22 mouse cellular contexts compared by ENCODE assay signal in genomic region chr2:167935956-167936355, GRCm38 (mm10). TPM values are rescaled to one million over a fixed set of nuclear protein-coding genes. Genes with fewer than 3 reads are reported as not detected.
A peak's percentile ranks its signal among the peaks of the same experiment; 100 is the strongest.
DNase-seq lines count a peak whose midpoint lies in the region; ATAC-seq and TF ChIP-seq lines count a peak whose summit lies in the region.
"Had no signal": no experiment of that assay in that cellular context is flagged by ENCODE, and none has a peak within 500 bp of the region (broad histone marks: within the 10 kb centered on the region; RNA-seq: fewer than 3 reads in every experiment).

No protein-coding gene starts in this region.

- no peak for ATAC-seq in heart, embryonic 12.5 days (ENCODE audit: insufficient number of reproducible peaks, low FRiP score)
- no peak for ATAC-seq in heart, embryonic 11.5 days (replicated peaks; ENCODE audit: insufficient number of reproducible peaks, low FRiP score, low TSS enrichment)
- ATAC-seq in hindbrain, embryonic 14.5 days (ENCODE audit: low FRiP score): no peak
- no peak for ATAC-seq in hindbrain, postnatal 0 days
- ATAC-seq in midbrain, embryonic 11.5 days (ENCODE audit: low FRiP score): no peak
- ATAC-seq in midbrain, postnatal 0 days (ENCODE audit: low FRiP score): no peak
- ATAC-seq: forebrain, embryonic 15.5 days; liver, embryonic 12.5 days; liver, postnatal 0 days had no signal

- WGBS in heart, embryonic 12.5 days: 59% methylated on average over 3 of the region's 3 CpGs
- 78% methylated on average over 3 of the region's 3 CpGs for WGBS in heart, embryonic 11.5 days (ENCODE audit: insufficient replicate concordance)
- 75% methylated on average over 3 of the region's 3 CpGs for WGBS in hindbrain, embryonic 14.5 days
- 82% methylated on average over 3 of the region's 3 CpGs for WGBS in hindbrain, postnatal 0 days
- WGBS in midbrain, embryonic 11.5 days: 80% methylated on average over 3 of the region's 3 CpGs
- WGBS in midbrain, postnatal 0 days: 81% methylated on average over 3 of the region's 3 CpGs

- H3K36me3 ChIP-seq in heart, embryonic 12.5 days: no peaks in the 10 kb centered on the region
- H3K36me3 ChIP-seq in heart, embryonic 11.5 days (ENCODE audit: control insufficient read depth, insufficient read depth, low read length): no peaks in the 10 kb centered on the region
- no peaks in the 10 kb centered on the region for H3K36me3 ChIP-seq in hindbrain, embryonic 14.5 days (replicated peaks; ENCODE audit: control insufficient read depth, insufficient read depth)
- H3K36me3 ChIP-seq in hindbrain, postnatal 0 days (ENCODE audit: insufficient read depth, low read length): no peaks in the 10 kb centered on the region
- no peaks in the 10 kb centered on the region for H3K36me3 ChIP-seq in midbrain, embryonic 11.5 days (ENCODE audit: control insufficient read depth, insufficient read depth, low read length)
- H3K36me3 ChIP-seq in midbrain, postnatal 0 days (ENCODE audit: insufficient read depth, low read length): no peaks in the 10 kb centered on the region; the same call in 1 of the 2 replicates
- H3K36me3 ChIP-seq: forebrain, embryonic 15.5 days had no signal

- 0 out of 2 replicates have a peak overlapping the region, but pooled peaks have one; percentile 0 for H3K4me2 ChIP-seq in heart, embryonic 12.5 days
- no peak overlapping the region for H3K4me2 ChIP-seq in heart, embryonic 11.5 days
- H3K4me2 ChIP-seq in hindbrain, embryonic 14.5 days (replicated peaks): no peak overlapping the region; the same call in 1 of the 2 replicates
- H3K4me2 ChIP-seq in hindbrain, postnatal 0 days (ENCODE audit: low read depth, low read length): no peak overlapping the region
- no peak overlapping the region for H3K4me2 ChIP-seq in midbrain, embryonic 11.5 days
- no peak overlapping the region for H3K4me2 ChIP-seq in midbrain, postnatal 0 days (ENCODE audit: low read depth, low read length, poor library complexity, severe bottlenecking)
- H3K4me2 ChIP-seq: embryonic facial prominence, embryonic 12.5 days; forebrain, embryonic 15.5 days; liver, embryonic 12.5 days had no signal

- no peak for DNase-seq in hindbrain, embryonic 14.5 days (ENCODE audit: low spot score)
- no peak for DNase-seq in hindbrain, postnatal 0 days (ENCODE audit: low spot score)
- peak; percentile 41 for DNase-seq in midbrain, embryonic 11.5 days (ENCODE audit: low spot score, missing footprints)
- no peak for DNase-seq in midbrain, postnatal 0 days (ENCODE audit: low spot score)
- peak; percentile 28 for DNase-seq in brain, adult 2 months (ENCODE audit: low read depth, low spot score)
- no peak for DNase-seq in right cerebral cortex, postnatal 14 days
- DNase-seq: adrenal gland, postnatal 14 days; cerebellum, adult 11-12 months; embryo, embryonic 11 days; gastrocnemius, postnatal 10 days; kidney, adult 18-20 months; kidney, postnatal 36 days; layer of hippocampus, postnatal 36 days; left cerebral cortex, postnatal 4 days; liver, postnatal 0 days; lung, postnatal 36 days; thymus, postnatal 4 days had no signal

- H3K9ac ChIP-seq in heart, embryonic 12.5 days: no peak overlapping the region
- H3K9ac ChIP-seq in heart, embryonic 11.5 days (ENCODE audit: low read depth, low read length): no peak overlapping the region
- no peak overlapping the region for H3K9ac ChIP-seq in hindbrain, embryonic 14.5 days
- H3K9ac ChIP-seq in hindbrain, postnatal 0 days (replicated peaks; ENCODE audit: low read length): no peak overlapping the region
- H3K9ac ChIP-seq in midbrain, embryonic 11.5 days (ENCODE audit: low read length): no peak overlapping the region
- H3K9ac ChIP-seq in midbrain, postnatal 0 days (replicated peaks; ENCODE audit: low read length, poor library complexity, severe bottlenecking): no peak overlapping the region
- H3K9ac ChIP-seq: embryonic facial prominence, embryonic 12.5 days; forebrain, embryonic 15.5 days; liver, embryonic 12.5 days; liver, postnatal 0 days had no signal

- H3K27me3 ChIP-seq in heart, embryonic 12.5 days (replicated peaks): no peaks in the 10 kb centered on the region
- H3K27me3 ChIP-seq in heart, embryonic 11.5 days (ENCODE audit: control insufficient read depth, insufficient read depth, low read length): no peaks in the 10 kb centered on the region
- H3K27me3 ChIP-seq in hindbrain, embryonic 14.5 days (ENCODE audit: control insufficient read depth, insufficient read depth, low read length): no peaks in the 10 kb centered on the region
- no peaks in the 10 kb centered on the region for H3K27me3 ChIP-seq in hindbrain, postnatal 0 days (ENCODE audit: insufficient read depth, low read length)
- no peaks in the 10 kb centered on the region for H3K27me3 ChIP-seq in midbrain, embryonic 11.5 days (ENCODE audit: control insufficient read depth, insufficient read depth, low read length)
- H3K27me3 ChIP-seq in midbrain, postnatal 0 days (ENCODE audit: insufficient read depth, low read length): no peaks in the 10 kb centered on the region
- H3K27me3 ChIP-seq: embryonic facial prominence, embryonic 12.5 days; forebrain, embryonic 15.5 days; liver, embryonic 12.5 days had no signal

- H3K4me3 ChIP-seq in heart, embryonic 12.5 days: no peak overlapping the region
- H3K4me3 ChIP-seq in heart, embryonic 11.5 days (ENCODE audit: low read depth, low read length): no peak overlapping the region
- no peak overlapping the region for H3K4me3 ChIP-seq in hindbrain, embryonic 14.5 days (replicated peaks; ENCODE audit: low read length)
- no peak overlapping the region for H3K4me3 ChIP-seq in hindbrain, postnatal 0 days (ENCODE audit: low read length)
- no peak overlapping the region for H3K4me3 ChIP-seq in midbrain, embryonic 11.5 days (ENCODE audit: low read depth, low read length)
- H3K4me3 ChIP-seq in midbrain, postnatal 0 days (ENCODE audit: low read depth, low read length): no peak overlapping the region
- H3K4me3 ChIP-seq: embryonic facial prominence, embryonic 12.5 days; forebrain, embryonic 15.5 days; liver, embryonic 12.5 days had no signal

- H3K4me1 ChIP-seq in heart, embryonic 12.5 days (replicated peaks): peaks cover 73% of the 10 kb centered on the region
- peaks cover 61% of the 10 kb centered on the region for H3K4me1 ChIP-seq in heart, embryonic 11.5 days (ENCODE audit: control insufficient read depth, insufficient read depth, low read length)
- peaks cover 55% of the 10 kb centered on the region for H3K4me1 ChIP-seq in hindbrain, embryonic 14.5 days (replicated peaks; ENCODE audit: control insufficient read depth, insufficient read depth, low read length)
- H3K4me1 ChIP-seq in hindbrain, postnatal 0 days (ENCODE audit: insufficient read depth, low read length): peaks cover 20% of the 10 kb centered on the region
- peaks cover 16% of the 10 kb centered on the region for H3K4me1 ChIP-seq in midbrain, embryonic 11.5 days (ENCODE audit: control insufficient read depth, insufficient read depth, low read length)
- peaks cover 11% of the 10 kb centered on the region; the same call in 1 of the 2 replicates for H3K4me1 ChIP-seq in midbrain, postnatal 0 days (ENCODE audit: insufficient read depth, low read length)

- H3K27ac ChIP-seq in heart, embryonic 12.5 days (ENCODE audit: poor library complexity, severe bottlenecking): no peak overlapping the region
- H3K27ac ChIP-seq in heart, embryonic 11.5 days (ENCODE audit: low read depth, low read length): no peak overlapping the region
- H3K27ac ChIP-seq in hindbrain, embryonic 14.5 days: peak overlapping the region; percentile 26
- no peak overlapping the region for H3K27ac ChIP-seq in hindbrain, postnatal 0 days
- no peak overlapping the region for H3K27ac ChIP-seq in midbrain, embryonic 11.5 days (ENCODE audit: low read depth, low read length)
- H3K27ac ChIP-seq in midbrain, postnatal 0 days (ENCODE audit: low read depth, low read length): no peak overlapping the region
- H3K27ac ChIP-seq: embryonic facial prominence, embryonic 12.5 days; forebrain, embryonic 15.5 days; liver, embryonic 12.5 days had no signal

- H3K9me3 ChIP-seq in heart, embryonic 12.5 days (replicated peaks): no peaks in the 10 kb centered on the region
- no peaks in the 10 kb centered on the region for H3K9me3 ChIP-seq in heart, embryonic 11.5 days (replicated peaks; ENCODE audit: control insufficient read depth, low read length)
- no peaks in the 10 kb centered on the region for H3K9me3 ChIP-seq in hindbrain, embryonic 14.5 days (ENCODE audit: control insufficient read depth, low read length)
- no peaks in the 10 kb centered on the region for H3K9me3 ChIP-seq in hindbrain, postnatal 0 days (ENCODE audit: low read length)
- H3K9me3 ChIP-seq in midbrain, embryonic 11.5 days (ENCODE audit: control insufficient read depth, low read length): no peaks in the 10 kb centered on the region
- H3K9me3 ChIP-seq in midbrain, postnatal 0 days (ENCODE audit: low read length): no peaks in the 10 kb centered on the region
- H3K9me3 ChIP-seq: embryonic facial prominence, embryonic 12.5 days; forebrain, embryonic 15.5 days; liver, embryonic 12.5 days had no signal

- no peak for TF ChIP-seq CTCF in hindbrain, postnatal 0 days (IDR thresholded peaks at IDR 0.05; ENCODE audit: low read depth)
- no peak for TF ChIP-seq CTCF in midbrain, postnatal 0 days (IDR thresholded peaks at IDR 0.05)

RNA-seq across cellular contexts. Expression of gene Ptpn1, which starts 4.1 kb away (rescaled TPM):
- 59.5 and 63.3 TPM in 2 replicates for polyA plus RNA-seq in heart, embryonic 12.5 days (2016; fragmentation: Nextera tagmentation; extraction: Ambion mirVana)
- polyA plus RNA-seq in heart, embryonic 11.5 days (2014; fragmentation: Nextera tagmentation; extraction: Ambion mirVana): 43.5 and 46.7 TPM in 2 replicates
- 62.3 and 69.3 TPM in 2 replicates for polyA plus RNA-seq in hindbrain, embryonic 14.5 days (2014; fragmentation: Nextera tagmentation; extraction: Ambion mirVana)
- 35.7 and 39.2 TPM in 2 replicates for total RNA-seq in hindbrain, postnatal 0 days (2014; rRNA removed)
- 60.0 and 60.1 TPM in 2 replicates for polyA plus RNA-seq in hindbrain, postnatal 0 days (2015; fragmentation: Nextera tagmentation; extraction: Ambion mirVana)
- 89.8 and 92.6 TPM in 2 replicates for polyA plus RNA-seq in midbrain, embryonic 11.5 days (2014; fragmentation: Nextera tagmentation; extraction: Ambion mirVana)
- 36.8 and 42.7 TPM in 2 replicates for total RNA-seq in midbrain, postnatal 0 days (2014; rRNA removed)
- polyA plus RNA-seq in midbrain, postnatal 0 days (2015; fragmentation: Nextera tagmentation; extraction: Ambion mirVana): 54.3 and 59.1 TPM in 2 replicates

Comparison
In these comparisons a context has a peak if more than half of its experiments do, and no peak if none do; other contexts are left out.
1. DNase-seq: peak in midbrain, embryonic 11.5 days (single experiment) and brain, adult 2 months (single experiment); none in hindbrain, embryonic 14.5 days (single experiment), hindbrain, postnatal 0 days (single experiment), midbrain, postnatal 0 days (single experiment) and right cerebral cortex, postnatal 14 days (single experiment).